Mouse (Mus musculus) ES-E14 (cell line): ENCODE measurements around the gene Nav3.

Experiments
- MAFK ChIP-seq: IDR thresholded peaks from 2 replicates; pipeline ENCODE4 v1.6.1; 2014; ENCODE audit warnings: mild to moderate bottlenecking, low read depth, low read length, inconsistent platforms; ENCODE audit not compliant: insufficient read depth
- ZC3H11A ChIP-seq: IDR thresholded peaks from 2 replicates; pipeline ENCODE4 v1.6.1; 2012; ENCODE audit warnings: low read depth, mild to moderate bottlenecking, inconsistent platforms, low read length, borderline replicate concordance
- ZNF384 ChIP-seq: IDR thresholded peaks from 2 replicates; pipeline ENCODE4 v1.6.1; 2012; ENCODE audit warnings: low read depth, low read length, inconsistent platforms

DNA sequence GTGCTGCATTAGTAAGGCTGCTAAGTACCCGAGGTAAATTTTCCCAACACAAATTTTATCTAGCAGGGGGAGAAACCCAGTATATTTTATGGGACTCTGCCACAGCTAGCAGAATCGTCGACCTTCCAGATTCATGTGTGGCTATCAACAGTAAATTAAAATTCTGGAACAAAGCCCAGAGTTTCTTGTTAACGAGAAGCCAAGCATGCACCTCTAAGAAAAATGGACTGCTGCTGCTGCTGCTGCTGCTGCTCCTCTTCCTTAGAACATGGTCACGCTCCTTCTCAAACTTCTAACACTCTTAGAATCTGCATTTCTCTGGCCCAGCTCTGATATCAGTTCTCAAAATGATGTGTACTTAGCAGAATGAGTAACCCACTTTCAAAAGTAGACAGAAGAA is 126.4 kb downstream of the Nav3 start:
- TF ChIP-seq ZC3H11A (no peak), MAFK (no peak), ZNF384 (no peak)
